Mouse (Mus musculus) kidney, postnatal 4 days (tissue): Measurements from ENCODE around the gene Gm37240.
A peak's percentile ranks its signal among the peaks of the same experiment; 100 is the strongest.

Experiments
- DNase-seq, 2 experiments: peaks; one replicate each; pipeline ENCODE4 v3.0.0; 2021; ENCODE audit warnings: mixed read lengths in 2 of 2

Gene Gm37240

GRCm38 (mm10) chr3:84729806-84730205 lies 1157.5 kb downstream of the Gm37240 start:
- DNase-seq, result no peak

- no peak for DNase-seq
Measured at GRCm38 (mm10) chr3:84723996-84724395, 1163.3 kb downstream of the Gm37240 start.

- DNase-seq, result no peak
Measured at GRCm38 (mm10) chr3:84722680-84723079, 1164.6 kb downstream of the Gm37240 start.

GRCm38 (mm10) chr3:84715073-84715768 lies 1172.1 kb downstream of the Gm37240 start:
- no peak for DNase-seq

- DNase-seq, result no peak
Measured at GRCm38 (mm10) chr3:84712941-84713340, 1174.4 kb downstream of the Gm37240 start.

- no peak for DNase-seq
Measured at GRCm38 (mm10) chr3:84710723-84711122, 1176.6 kb downstream of the Gm37240 start.

- no peak for DNase-seq
Measured at GRCm38 (mm10) chr3:84709967-84710366, 1177.4 kb downstream of the Gm37240 start.

GRCm38 (mm10) chr3:84709100-84709499 lies 1178.2 kb downstream of the Gm37240 start:
- DNase-seq, result no peak

GRCm38 (mm10) chr3:84708469-84708868 lies 1178.8 kb downstream of the Gm37240 start:
- no peak for DNase-seq

GRCm38 (mm10) chr3:84705224-84705623 lies 1182.1 kb downstream of the Gm37240 start:
- no peak for DNase-seq

- DNase-seq, result no peak
Measured at GRCm38 (mm10) chr3:84703083-84703810, 1184.1 kb downstream of the Gm37240 start.

GRCm38 (mm10) chr3:84701964-84702363 lies 1185.4 kb downstream of the Gm37240 start:
- no peak for DNase-seq

- no peak for DNase-seq
Measured at GRCm38 (mm10) chr3:84701509-84701908, 1185.8 kb downstream of the Gm37240 start.

GRCm38 (mm10) chr3:84696428-84696917 lies 1190.8 kb downstream of the Gm37240 start:
- peak; percentile 59 to 66 for DNase-seq

- DNase-seq, result peak; percentile 49 to 56
Measured at GRCm38 (mm10) chr3:84695867-84696361, 1191.4 kb downstream of the Gm37240 start.

GRCm38 (mm10) chr3:84695418-84695817 lies 1191.9 kb downstream of the Gm37240 start:
- DNase-seq, result no peak

- DNase-seq, result no peak
Measured at GRCm38 (mm10) chr3:84693886-84694285, 1193.4 kb downstream of the Gm37240 start.

GRCm38 (mm10) chr3:84692647-84693199 lies 1194.6 kb downstream of the Gm37240 start:
- peak in 1 of 2 experiments; percentile 35 for DNase-seq

- no peak for DNase-seq
Measured at GRCm38 (mm10) chr3:84690091-84690771, 1197.1 kb downstream of the Gm37240 start.

- no peak for DNase-seq
Measured at GRCm38 (mm10) chr3:84689656-84690055, 1197.7 kb downstream of the Gm37240 start.

GRCm38 (mm10) chr3:84688176-84688575 lies 1199.1 kb downstream of the Gm37240 start:
- no peak for DNase-seq

GRCm38 (mm10) chr3:84687488-84687846 lies 1199.9 kb downstream of the Gm37240 start:
- DNase-seq, result no peak
